Mouse (Mus musculus): ENCODE measurements around the gene Syde2. TPM values are rescaled to one million over a fixed set of nuclear protein-coding genes. Genes with fewer than 3 reads are reported as not detected.
A peak's percentile ranks its signal among the peaks of the same experiment; 100 is the strongest.

Gene Syde2
- polyA plus RNA-seq, 1 experiment, result 3.3 TPM

DNA sequence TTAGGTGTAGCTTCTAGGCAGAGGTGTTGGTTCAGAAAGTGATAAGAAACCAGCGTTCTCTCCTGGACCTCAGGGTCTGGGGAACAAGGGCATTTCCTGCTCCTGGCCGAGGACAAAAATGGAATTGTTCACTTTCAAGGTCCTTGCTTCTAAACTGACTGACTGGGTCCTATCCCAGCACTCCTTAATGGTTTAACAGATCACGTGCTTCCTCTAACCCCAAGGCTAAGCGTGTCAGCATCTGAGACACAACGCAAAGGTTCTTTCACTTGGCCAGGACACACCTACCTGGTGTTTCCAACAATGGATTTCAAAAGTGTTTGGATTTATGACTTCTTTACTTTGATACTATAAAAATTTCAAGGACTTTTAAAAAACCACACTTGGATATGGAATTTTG is 62.3 kb downstream of the Syde2 start:
- no peak for DNase-seq (ENCODE audit: extremely low spot score in 1 of 2, low spot score in 1 of 2)

DNA sequence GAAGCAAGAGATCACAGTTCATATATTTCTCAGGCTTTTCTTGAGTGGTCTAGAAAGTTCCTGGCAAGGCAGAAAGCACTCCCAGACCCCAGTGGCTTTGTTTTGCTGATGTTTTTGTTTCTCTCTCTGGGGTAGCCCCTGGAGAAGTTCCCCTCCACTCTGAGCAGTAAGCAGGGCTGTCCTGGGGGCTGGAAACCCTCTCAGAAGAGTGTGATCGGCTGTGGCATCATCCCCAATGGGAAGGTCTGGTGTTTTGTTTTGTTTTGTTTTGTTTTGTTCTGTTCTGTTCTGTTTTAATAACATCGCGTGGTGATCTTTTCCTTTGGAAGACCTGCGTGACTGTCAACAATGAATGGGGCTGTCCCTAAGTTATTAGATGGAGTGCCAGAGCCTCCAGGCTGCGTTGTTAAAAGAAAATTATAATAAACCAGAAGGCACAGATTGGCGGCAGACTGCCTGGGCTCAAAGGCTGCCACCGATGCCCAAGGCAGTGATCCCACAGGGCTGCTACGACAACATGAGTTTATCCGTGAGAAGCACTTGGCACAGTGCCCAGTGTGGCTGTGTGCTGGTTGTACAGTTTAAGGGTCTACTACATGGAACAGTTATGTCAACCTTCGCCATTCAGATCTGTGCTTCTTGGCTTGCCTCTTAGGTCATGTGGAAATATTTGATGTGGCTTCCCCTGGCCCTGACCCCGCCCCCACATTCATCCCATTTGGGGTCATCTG is 63.8 kb downstream of the Syde2 start:
- no peak for DNase-seq (ENCODE audit: extremely low spot score in 1 of 2, low spot score in 1 of 2)

DNA sequence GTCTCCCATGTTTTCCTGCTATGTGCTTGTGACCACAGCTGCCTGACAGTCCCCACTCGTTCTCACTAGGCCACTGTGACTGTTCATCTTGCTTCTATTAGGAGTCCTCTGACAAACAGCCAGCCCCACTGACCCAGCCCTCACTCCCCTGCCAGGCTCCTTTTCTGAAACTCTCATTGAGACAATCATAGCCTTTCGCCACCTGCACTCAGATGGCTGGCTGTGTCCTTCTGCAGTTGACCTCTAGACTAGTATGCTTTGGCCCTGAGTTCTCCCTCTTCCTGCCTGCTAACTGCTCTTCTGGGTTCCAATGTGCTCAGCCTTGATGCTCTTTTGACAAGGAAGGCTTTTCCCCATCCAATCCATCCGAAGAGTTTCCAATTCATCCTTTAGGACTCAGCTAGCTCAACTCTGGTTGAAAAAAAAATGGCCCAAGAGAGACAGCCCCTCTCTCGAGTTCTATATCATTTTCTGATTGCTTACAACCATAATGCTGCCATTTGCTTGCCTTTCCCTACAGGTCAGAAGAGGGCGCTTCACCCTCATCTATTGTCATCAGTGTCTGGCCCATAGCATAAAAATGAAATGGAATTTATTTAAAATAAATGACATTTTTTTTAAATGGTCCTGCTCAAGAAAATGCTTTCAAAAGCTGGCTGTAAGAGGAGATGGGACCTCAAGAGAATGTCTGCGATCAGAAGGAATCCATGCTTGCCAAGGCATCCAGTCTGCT is 65.6 kb downstream of the Syde2 start:
- DNase-seq (ENCODE audit: extremely low spot score in 1 of 2, low spot score in 1 of 2), result no peak

DNA sequence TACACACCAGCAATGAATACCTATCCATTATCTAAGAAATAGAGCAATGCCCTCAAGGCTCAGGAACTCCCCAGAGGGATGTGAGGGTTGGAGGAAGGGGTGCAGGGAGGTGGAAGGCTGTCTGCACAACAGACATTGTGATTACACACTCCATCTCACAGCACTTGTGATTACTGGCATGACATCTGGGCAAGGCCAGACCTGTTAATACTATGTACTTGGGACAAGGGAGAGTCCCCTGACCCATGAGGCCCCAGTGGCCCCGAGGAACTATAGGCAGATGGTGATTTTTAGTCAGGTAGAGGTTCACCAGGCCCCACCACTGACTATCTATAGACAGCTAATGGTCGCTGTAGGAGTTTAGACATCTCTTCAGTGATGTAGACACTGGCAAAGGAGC is 66.2 kb downstream of the Syde2 start:
- no peak for DNase-seq (ENCODE audit: extremely low spot score in 1 of 2, low spot score in 1 of 2)

DNA sequence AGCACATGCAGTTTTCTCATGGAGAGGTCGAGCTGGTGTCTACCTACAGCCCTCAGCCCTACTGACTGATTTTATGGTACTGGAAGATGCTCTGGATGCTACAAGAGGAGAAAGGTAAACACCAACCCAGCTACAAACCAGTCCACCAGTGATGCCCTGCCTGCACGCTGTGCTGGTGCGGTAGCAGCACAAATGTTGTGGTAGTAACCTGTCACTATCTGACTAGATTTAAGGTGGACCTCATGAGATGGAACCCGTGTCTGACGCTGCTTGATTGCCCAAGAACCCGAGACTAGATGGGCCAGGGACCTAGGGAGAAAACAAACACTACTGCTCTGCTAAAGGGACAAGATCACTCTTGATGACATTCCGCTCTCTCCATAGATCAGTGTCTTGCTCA is 69.5 kb downstream of the Syde2 start:
- DNase-seq (ENCODE audit: extremely low spot score in 1 of 2, low spot score in 1 of 2), result no peak

DNA sequence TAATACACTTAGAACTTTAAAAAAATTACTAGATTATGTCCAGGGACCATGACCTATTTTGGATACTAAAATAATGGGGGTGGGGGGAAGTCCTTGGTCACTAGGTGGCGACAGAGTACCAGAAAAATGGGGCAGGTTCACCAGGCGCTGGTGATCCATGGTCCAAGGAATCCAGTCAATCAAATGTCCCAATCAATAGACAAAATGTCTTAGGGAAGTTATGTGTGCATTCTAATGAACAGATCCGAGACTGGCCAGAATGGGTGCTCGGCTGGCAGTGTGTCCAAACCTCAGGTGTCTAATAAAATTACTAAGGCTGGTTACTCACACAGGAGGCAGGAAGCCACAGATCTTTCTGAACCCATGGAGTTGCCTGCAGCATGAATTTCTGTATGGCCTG is 70.6 kb downstream of the Syde2 start:
- peak in 1 of 2 experiments; percentile 55 for DNase-seq (ENCODE audit: extremely low spot score in 1 of 2, low spot score in 1 of 2)

DNA sequence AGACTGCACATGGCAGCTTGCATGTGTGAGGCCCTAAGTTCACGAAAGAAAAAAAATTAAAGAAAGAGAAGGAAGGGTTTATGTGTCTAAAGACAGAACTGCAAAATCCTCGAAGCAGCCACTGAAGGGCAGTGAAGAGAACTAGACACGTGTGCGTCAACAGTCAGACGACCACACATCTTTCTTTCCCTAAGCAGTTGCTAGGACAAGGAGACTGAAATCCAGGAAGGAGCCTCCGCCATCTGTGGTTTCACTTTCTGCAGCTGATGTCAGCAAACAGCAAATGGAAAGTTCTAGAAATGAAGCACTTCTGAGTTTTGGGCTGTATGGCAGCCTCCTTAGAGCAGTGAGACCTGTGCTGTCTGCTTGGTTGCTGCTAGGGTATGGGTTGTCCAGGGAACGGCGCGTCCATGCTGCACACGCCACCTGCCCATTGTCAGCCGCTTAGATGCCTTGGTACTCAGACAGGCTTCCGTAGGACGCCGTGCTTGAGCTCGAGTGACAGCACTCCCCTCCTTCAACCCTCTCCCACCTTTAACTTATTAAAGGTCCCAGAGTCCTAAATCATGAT is 71.8 kb downstream of the Syde2 start:
- DNase-seq (ENCODE audit: extremely low spot score in 1 of 2, low spot score in 1 of 2), result no peak

DNA sequence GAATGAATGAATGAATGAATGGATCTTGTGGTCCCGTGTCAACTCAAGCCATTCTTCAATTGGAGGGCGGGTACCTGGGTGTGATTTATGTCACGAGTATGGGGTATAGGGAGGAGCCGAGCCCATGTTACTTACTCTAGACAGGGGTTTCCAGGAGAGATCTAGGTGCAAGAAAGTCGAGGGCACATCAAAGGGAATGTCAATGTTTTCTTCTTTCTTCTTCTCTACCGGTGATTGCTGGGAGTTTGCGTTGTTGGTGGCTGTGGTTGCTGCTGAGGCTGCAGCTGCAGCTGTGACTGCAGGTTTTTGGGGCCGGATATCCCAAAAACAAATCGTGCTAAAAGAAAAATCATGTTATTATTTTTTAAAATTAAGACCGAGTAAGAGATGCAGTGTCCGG is 75.5 kb downstream of the Syde2 start:
- DNase-seq (ENCODE audit: extremely low spot score in 1 of 2, low spot score in 1 of 2), result no peak

DNA sequence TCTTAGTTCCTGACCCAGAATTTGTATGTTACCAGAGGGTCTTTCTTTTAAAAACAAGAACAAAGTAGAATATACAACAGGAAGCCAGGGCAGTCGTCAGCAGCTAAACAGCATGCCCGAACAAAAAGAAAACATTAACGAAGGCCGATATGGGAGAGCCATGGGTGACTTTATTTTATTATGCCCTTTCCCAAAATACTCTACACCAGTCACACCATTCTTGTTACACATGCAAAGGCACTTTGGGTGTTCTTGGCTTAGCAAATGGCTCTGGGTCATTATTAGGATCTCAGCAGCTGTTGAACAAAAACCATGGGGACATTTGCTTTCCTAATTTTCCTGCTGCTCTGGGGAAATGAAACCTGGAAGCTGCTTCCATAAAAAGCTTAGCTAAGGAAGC is 81.6 kb downstream of the Syde2 start:
- DNase-seq (ENCODE audit: extremely low spot score in 1 of 2, low spot score in 1 of 2), result no peak

Other genes with a start within 250 kb of the Syde2 start
- gene Ddah1, start 229.2 kb upstream of the Syde2 start, polyA plus RNA-seq (2012; rRNA removed), result 89.1 and 90.1 TPM in 2 replicates
- 14.0 TPM in 2 replicates for gene Bcl10, start 65.1 kb upstream of the Syde2 start, polyA plus RNA-seq (2012; rRNA removed)
- 38.7 and 39.9 TPM in 2 replicates for gene 2410004B18Rik, start 49.9 kb upstream of the Syde2 start, polyA plus RNA-seq (2012; rRNA removed)
- gene Wdr63, start 120.3 kb downstream of the Syde2 start, polyA plus RNA-seq (2012; rRNA removed), result 0.57 TPM in 1 of 2 replicates, not detected in the other
- 0.06 TPM in 1 of 2 replicates, not detected in the other for gene Mcoln3, start 129.6 kb downstream of the Syde2 start, polyA plus RNA-seq (2012; rRNA removed)
- gene Mcoln2, start 162.0 kb downstream of the Syde2 start, polyA plus RNA-seq (2012; rRNA removed), result not detected in 2 replicates
- gene Lpar3, start 233.1 kb downstream of the Syde2 start, polyA plus RNA-seq (2012; rRNA removed), result 1.3 and 1.7 TPM in 2 replicates